Mouse (Mus musculus) testis, postnatal 10 days (tissue): ENCODE data around the gene Fxyd5.

ENCODE experiments used
- DNase-seq: peaks from one replicate; pipeline ENCODE4 v3.0.0; 2021; ENCODE audit warnings: low spot score

Fxyd5 gene

DNA sequence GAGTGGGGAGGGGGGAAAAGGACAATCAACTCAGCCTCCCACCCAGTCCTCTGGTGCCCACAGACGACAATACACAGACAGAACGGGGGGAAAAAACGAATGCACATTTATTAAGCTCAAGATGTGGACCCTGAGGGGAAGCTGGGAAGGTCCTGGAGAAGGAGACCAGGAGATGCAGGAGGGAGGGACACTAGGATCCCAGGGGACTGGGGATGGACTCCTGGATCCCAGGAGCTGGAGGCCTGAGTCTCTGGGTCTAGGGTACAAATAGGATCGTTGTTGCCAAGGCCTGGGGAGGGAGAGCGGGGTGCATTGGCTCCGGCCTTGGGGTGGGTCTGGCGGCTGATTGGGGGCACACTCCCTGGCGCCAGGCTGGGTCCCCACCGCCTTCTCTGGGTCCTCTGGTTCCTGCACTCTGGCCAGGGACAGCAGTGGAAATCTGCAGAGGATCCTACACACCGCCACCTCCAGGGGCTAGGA, at the start of gene Fxyd5:
TSS of gene Fxyd5 (minus strand) at position 51 of the 480 bp plus-strand sequence.
- DNase-seq, result no peak

DNA sequence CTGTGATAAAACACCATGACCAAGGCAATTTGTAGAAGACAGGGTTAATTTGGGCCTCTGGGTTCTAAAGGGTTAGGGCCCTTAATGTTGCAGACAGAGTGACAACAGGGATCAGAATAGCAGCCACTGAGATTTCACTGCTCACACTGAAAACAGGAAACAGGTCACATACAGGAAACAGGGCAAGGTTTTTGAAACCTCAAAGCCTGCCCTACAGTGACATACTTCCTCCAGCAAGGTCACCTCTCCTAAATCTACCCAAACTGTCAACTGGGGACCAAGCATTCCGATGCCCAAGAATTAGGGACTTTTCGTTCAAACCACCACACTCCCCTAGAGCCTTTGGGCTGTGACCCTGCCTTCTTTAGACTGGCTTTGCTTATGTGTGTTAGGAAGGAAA, 47.4 kb upstream of the Fxyd5 start:
- DNase-seq, result no peak

DNA sequence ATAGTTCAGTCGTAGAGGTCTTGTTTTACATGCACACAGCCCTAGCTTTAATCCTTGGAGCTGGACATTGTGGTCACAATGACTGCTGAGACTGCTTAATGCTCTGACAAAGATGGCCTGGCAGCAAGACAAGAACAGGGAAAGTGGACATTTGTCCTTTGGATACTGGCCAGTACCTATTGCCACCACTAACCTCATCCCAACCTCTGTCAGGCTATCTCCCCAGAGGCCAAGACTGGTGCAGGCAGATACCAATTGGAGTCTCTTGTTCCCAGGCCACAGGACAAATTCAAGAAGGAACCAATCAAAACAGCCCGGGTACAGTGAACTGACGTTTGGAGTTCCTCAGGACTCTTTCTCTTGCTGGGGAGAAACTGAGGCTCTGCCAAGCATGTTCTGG, 45.9 kb upstream of the Fxyd5 start:
- DNase-seq, result no peak

GRCm38 (mm10) chr7:31087262-31087661, 45.0 kb upstream of the Fxyd5 start:
- DNase-seq, result no peak

GRCm38 (mm10) chr7:31086175-31086755, 44.0 kb upstream of the Fxyd5 start:
- no peak for DNase-seq

- no peak for DNase-seq
These were observed 42.9 kb upstream of the Fxyd5 start for GRCm38 (mm10) chr7:31085171-31085570.

DNA sequence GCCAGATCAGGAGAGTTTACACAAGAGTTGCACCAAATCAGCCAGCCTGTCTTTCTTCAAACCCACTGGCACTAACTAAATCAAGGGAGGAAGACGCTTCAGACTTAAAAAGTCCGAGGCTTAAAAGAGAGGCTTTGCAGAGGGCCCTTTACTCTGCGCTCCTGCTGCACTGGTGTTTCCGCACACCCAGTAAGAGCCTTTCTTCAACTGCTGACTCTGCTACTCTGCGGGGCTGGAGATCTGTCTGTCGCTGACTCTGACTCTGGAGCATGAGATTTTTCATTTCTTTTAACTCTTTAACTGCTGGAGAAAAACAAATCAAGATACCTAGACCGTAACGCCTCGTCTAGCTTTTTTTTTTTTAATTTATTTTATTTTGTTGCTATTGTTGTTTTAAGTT, 41.9 kb upstream of the Fxyd5 start:
- DNase-seq, result no peak

DNA sequence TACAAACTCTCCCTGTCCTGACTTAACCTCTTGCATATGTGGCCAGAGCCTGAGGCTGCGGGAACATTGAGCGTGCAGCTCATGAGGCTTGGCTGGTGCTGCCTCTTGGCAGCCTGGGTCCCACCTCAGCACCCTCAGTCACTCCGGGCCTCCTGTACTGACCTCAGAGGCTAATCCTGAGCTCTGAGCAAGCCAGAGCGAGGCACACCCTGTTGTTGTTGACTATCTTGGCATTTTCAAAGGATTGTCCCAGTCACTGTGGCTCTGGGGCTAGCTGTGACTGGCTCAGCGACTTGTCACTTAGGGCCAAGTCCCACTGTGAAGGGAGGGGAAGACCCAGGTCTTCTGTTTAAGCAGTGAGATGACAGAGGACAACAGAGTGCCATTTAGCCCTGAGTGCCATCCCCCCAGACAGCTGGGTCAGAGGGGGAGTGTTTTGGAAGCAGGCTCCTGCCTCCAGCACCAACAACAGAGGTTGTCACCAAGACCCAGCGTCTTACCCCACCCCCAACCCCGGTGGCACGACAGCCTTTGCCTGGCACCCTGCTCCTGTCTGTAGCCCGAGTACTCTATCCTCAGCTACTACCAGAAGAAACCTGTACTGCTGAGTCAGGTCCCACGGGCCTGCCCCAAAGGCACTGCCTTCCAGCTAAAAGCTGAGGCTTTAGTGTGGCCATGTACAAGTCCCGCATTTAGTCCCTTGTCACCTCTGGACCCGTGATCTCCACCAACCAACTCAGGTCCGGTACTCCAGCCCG, 40.7 kb upstream of the Fxyd5 start:
- no peak for DNase-seq

DNA sequence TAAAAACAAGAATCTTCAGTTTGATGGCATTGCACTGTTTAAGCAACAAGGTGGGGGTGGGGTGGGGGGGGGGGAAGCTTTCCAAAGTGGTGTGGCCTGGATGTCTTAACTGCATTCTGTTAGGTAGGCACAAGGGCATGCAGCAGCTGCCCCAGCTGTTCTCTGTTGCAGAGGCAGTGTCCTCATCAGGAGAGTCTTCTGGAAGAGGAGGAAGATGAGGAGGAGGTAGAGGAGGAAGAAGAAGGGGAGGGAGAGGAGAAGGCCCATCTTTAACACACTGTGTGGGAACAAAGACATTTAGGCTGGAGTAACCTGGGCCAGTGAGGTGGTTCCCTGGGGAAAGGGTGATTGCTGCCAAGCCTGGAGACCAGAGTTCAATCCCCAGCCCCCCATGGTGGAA, 39.8 kb upstream of the Fxyd5 start:
- DNase-seq, result no peak

DNA sequence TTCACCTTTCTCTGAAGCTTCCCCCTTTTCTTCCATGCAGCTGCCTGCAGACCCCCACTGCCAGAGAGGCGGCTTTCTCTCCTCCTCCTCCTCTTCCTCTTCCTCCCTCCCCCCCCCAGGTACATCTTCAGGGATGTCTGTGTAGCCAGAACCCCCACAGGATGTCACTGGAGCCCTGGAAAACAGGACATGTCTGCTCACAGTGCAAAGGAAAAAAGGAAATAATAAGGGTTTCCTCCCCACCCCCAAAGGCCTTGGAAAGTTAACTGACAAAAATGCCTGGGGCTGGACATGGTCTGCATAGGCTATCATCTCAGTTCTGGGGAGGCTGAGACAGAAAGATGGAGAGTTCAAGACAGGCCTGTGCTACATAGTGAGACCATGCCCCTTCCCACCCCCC, 38.8 kb upstream of the Fxyd5 start:
- no peak for DNase-seq

DNA sequence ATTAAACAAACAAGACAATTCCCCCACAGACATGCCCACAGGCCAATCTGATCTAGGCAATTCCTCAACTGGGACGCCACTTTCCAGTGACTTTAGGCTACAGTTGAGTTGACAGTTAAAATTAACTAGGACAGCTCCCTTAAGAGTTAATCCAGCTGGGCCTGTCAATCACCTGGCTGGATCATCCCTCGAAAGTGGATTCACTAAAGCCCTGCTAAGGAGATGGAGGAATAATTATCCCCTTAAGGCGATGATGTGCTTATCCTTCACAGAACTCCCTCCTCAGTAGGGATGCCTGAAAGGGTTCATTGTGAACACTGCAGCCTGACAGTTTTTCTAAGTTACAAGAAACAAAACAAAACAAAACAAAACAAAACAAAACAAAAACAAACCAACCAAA, 38.3 kb upstream of the Fxyd5 start:
- DNase-seq, result no peak

- no peak for DNase-seq
These were observed 37.4 kb upstream of the Fxyd5 start for GRCm38 (mm10) chr7:31079670-31080069.

DNA sequence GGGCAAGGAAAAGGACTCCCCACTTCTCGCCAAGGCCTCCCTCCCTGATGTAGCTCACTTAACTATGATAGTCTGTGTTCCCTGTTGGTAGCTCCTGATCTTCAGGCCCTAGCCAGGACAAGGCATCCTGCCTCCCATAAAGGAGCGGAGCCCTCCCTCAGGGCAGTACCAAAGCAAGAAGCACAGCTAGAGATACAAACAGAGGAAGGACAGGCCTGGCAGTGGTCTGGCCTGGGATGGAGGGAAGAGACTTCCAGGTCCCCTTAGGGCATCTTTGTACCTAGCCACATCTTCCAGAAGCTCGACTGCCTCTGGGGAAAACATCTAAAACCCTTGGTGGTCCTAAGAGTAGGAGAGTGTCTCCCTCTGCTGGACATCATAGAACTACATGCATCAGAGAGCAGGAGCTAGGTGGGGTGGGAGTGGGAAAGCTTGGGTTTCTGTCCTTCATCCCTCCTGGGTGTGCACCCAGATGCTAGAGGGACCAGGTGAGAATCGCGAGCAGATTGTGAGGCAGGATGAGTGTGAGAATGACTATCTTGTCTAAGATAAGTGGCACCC, 35.7 kb upstream of the Fxyd5 start:
- no peak for DNase-seq

GRCm38 (mm10) chr7:31077470-31077869, 35.2 kb upstream of the Fxyd5 start:
- DNase-seq, result no peak

DNA sequence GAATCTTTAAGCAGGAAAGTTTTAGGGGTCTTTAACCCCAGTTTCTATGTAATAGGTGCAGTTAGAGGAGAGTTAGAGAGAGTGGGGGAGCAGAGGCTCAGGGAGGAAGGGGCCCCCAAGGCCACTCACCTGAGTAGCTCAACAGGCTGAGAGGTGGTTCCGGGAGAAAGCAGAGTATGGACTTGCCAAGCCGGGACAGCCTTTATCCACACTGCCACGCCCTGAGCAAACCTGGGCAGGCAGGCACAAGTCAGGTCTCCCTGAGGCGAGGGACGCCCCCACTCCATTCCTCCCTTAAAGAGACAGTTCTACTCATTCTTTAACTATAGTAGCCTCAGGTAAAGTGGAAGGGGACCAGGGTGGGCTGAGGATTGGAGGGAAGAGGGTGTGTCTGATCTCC, 34.2 kb upstream of the Fxyd5 start, which contains the start of gene Fxyd3:
TSS of gene Fxyd3 (minus strand) at position 213 of the 400 bp plus-strand sequence.
- DNase-seq, result no peak

DNA sequence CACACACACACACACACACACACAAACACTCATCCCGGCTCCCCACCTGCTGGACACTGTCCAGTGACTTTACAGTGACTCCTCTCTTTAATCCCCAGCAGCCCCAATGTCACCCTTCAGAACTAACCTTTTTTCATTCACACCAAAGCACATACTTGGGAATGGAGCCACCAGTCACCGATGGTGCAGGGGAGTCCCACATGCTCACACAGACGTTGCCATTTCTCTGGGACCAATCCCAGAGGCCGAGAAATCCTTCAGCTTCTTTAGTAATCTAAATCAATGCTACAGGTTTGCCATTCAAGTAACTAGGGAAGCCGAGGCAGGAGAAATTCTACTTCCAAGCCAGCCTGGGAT, 32.4 kb upstream of the Fxyd5 start:
- DNase-seq, result no peak

GRCm38 (mm10) chr7:31074061-31074712, 31.9 kb upstream of the Fxyd5 start:
- DNase-seq, result peak; percentile 60

- DNase-seq, result no peak
These were observed 31.3 kb upstream of the Fxyd5 start for GRCm38 (mm10) chr7:31073546-31073945.

DNA sequence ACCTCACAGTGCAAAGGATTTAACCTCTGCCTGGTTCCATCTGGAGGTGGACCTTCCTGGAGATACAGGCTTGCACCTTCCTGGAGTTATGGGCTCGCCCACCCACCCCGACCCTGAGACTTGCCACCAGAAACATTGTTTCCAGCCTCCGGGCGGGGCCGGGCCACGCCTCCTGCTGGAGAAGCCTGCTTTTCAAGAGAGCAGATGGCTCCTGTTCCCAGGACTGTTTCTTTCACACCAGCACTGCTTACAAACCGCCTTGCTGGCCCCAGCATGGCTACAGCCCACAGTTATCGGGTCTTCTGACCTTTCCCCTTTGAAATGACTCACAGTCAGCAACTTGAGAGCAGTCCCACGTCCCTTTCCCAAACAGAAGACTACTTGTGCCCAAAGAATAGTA, 30.0 kb upstream of the Fxyd5 start:
- DNase-seq, result no peak

- no peak for DNase-seq
These were observed 28.0 kb upstream of the Fxyd5 start for GRCm38 (mm10) chr7:31070324-31070723.

DNA sequence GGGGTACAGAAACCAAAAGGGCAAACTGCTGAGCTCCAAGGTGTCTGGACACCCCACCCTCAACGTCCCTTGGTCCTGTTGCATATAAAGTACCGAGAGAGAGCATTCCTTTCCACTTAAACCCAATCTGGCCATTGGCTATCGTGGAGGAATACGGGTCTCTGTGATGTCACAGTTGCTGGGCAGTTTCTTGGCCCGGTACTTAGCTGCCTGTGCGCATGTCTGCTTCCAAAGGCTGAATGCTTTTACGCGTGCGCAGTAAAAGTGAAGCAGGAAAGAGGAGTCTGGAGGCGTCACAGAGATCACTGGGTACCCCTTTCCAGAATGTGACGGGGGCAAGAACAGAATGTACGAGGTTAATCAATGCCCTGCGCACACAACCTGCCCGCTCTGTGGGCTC, 27.2 kb upstream of the Fxyd5 start:
- no peak for DNase-seq

DNA sequence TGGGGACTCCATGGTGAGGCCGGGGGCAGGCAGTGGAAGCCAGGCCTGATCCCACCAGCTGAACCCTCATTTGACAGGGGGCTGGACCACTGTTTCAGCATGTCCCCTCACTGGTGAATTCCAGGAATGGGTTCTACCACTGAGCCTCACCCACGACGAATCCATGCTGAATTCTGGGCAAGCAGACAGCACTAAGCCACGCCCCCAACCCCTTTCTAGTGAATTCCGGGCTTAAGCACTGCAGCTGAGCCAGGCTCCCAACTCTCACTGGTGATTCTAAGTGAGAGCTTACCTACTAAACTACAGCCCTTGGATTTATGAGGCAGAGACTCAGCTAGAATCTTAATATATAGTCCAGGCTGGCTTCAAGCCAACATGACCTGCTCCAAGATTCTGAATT, 25.6 kb upstream of the Fxyd5 start:
- DNase-seq, result peak; percentile 75

DNA sequence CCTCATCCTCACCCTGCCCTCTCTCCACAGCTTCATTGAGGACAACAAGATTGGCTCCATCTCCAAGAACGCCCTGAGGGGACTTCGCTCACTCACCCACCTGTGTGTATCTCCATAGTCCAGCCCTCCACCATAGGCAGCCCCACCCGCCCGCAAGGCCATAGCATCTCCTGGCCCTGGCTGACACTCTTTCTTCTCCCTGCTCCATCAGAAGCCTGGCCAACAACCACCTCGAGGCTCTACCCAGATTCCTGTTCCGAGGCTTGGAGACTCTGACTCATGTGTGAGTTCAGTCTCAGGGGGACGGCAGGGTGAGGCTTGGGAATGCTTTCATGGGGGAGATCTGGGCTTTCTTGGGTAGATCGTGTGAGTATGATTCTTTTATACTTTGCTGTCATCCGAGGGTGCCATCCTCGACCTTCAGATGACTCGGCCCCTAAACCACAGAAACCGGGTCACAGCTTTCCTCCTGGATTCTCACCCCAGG, 20.8 kb upstream of the Fxyd5 start:
- DNase-seq, result no peak
